Mouse (Mus musculus): ENCODE results near the gene Nudt4. TPM values are rescaled to one million over a fixed set of nuclear protein-coding genes. Genes with fewer than 3 reads are reported as not detected.

Nudt4 gene
- polyA plus RNA-seq, 1 experiment from 2014 or later = 143 TPM

GRCm38 (mm10) chr10:95504341-95504740 is 59.6 kb downstream of the Nudt4 start:
- no peak for ATAC-seq (ENCODE audit: low FRiP score, low TSS enrichment)
- no peaks in the 10 kb centered on the region for H3K4me1 ChIP-seq (ENCODE audit: control insufficient read depth, insufficient read depth, low read length)
- H3K36me3 ChIP-seq (ENCODE audit: control insufficient read depth, insufficient read depth, low read length) = no peaks in the 10 kb centered on the region; the same call in 1 of the 2 replicates
- H3K4me2 ChIP-seq (replicated peaks; ENCODE audit: low read depth, low read length) = no peak overlapping the region
- no peak overlapping the region for H3K4me3 ChIP-seq (ENCODE audit: low read length)
- no peaks in the 10 kb centered on the region for H3K9me3 ChIP-seq (ENCODE audit: control insufficient read depth, low read length)
- H3K27ac ChIP-seq (ENCODE audit: low read depth, low read length) = no peak overlapping the region
- H3K9ac ChIP-seq (ENCODE audit: low read depth, low read length) = no peak overlapping the region
- WGBS = 6% methylated on average over 1 of the region's 1 CpGs
- H3K27me3 ChIP-seq (ENCODE audit: control insufficient read depth, insufficient read depth, low read length) = no peaks in the 10 kb centered on the region

GRCm38 (mm10) chr10:95503443-95504235 is 60.3 kb downstream of the Nudt4 start:
- Histone ChIP-seq H3K4me2 (replicated peaks; ENCODE audit: low read depth, low read length) (no peak overlapping the region), H3K9ac (ENCODE audit: low read depth, low read length) (no peak overlapping the region), H3K4me3 (ENCODE audit: low read length) (no peak overlapping the region), H3K27me3 (ENCODE audit: control insufficient read depth, insufficient read depth, low read length) (no peaks in the 10 kb centered on the region), H3K4me1 (ENCODE audit: control insufficient read depth, insufficient read depth, low read length) (no peaks in the 10 kb centered on the region), H3K9me3 (ENCODE audit: control insufficient read depth, low read length) (no peaks in the 10 kb centered on the region), H3K36me3 (ENCODE audit: control insufficient read depth, insufficient read depth, low read length) (no peaks in the 10 kb centered on the region; the same call in 1 of the 2 replicates), H3K27ac (ENCODE audit: low read depth, low read length) (no peak overlapping the region)
- WGBS = 86% methylated on average over 14 of the region's 14 CpGs
- no peak for ATAC-seq (ENCODE audit: low FRiP score, low TSS enrichment)

GRCm38 (mm10) chr10:95501463-95502081 is 62.4 kb downstream of the Nudt4 start, which contains the start of gene Mrpl42:
TSS of gene Mrpl42 (minus strand) at chr10:95501940.
- H3K27me3 ChIP-seq (ENCODE audit: control insufficient read depth, insufficient read depth, low read length) = no peaks in the 10 kb centered on the region
- peak within 1 kb of the TSS; percentile 43; the same call in 1 of the 2 replicates for H3K27ac ChIP-seq (ENCODE audit: low read depth, low read length)
- under 1% methylated on average over 35 of the region's 35 CpGs for WGBS
- peak within 1 kb of the TSS; percentile 59 for H3K9ac ChIP-seq (ENCODE audit: low read depth, low read length)
- H3K9me3 ChIP-seq (ENCODE audit: control insufficient read depth, low read length) = no peaks in the 10 kb centered on the region
- H3K36me3 ChIP-seq (ENCODE audit: control insufficient read depth, insufficient read depth, low read length) = peaks cover under 1% of the 10 kb centered on the region; the same call in 1 of the 2 replicates
- peak within 1 kb of the TSS; percentile 63 for H3K4me3 ChIP-seq (ENCODE audit: low read length)
- H3K4me2 ChIP-seq (replicated peaks; ENCODE audit: low read depth, low read length) = peak within 1 kb of the TSS; percentile 54
- ATAC-seq (ENCODE audit: low FRiP score, low TSS enrichment) = peak; percentile 96
- no peaks in the 10 kb centered on the region for H3K4me1 ChIP-seq (ENCODE audit: control insufficient read depth, insufficient read depth, low read length)

- Histone ChIP-seq H3K4me3 (ENCODE audit: low read length) (peak overlapping the region; percentile 63), H3K9ac (ENCODE audit: low read depth, low read length) (peak overlapping the region; percentile 59), H3K9me3 (ENCODE audit: control insufficient read depth, low read length) (no peaks in the 10 kb centered on the region), H3K4me2 (replicated peaks; ENCODE audit: low read depth, low read length) (peak overlapping the region; percentile 54), H3K27me3 (ENCODE audit: control insufficient read depth, insufficient read depth, low read length) (no peaks in the 10 kb centered on the region), H3K27ac (ENCODE audit: low read depth, low read length) (peak overlapping the region; percentile 43; the same call in 1 of the 2 replicates), H3K36me3 (ENCODE audit: control insufficient read depth, insufficient read depth, low read length) (peaks cover 3% of the 10 kb centered on the region; the same call in 1 of the 2 replicates), H3K4me1 (ENCODE audit: control insufficient read depth, insufficient read depth, low read length) (no peaks in the 10 kb centered on the region)
- under 1% methylated on average over 7 of the region's 7 CpGs for WGBS
- no peak for ATAC-seq (ENCODE audit: low FRiP score, low TSS enrichment)
Observed at GRCm38 (mm10) chr10:95501033-95501432, 62.9 kb downstream of the Nudt4 start.

Small RNA genes lying within 50 kb of the gene (microRNA-seq; reads per million reads assigned to microRNA genes)
- gene Mir3058 = 14.3 reads per million, percentile 30 among the genes with 10 or more reads in this experiment

Other genes with a start within 250 kb of the Nudt4 start
- 10.2 and 13.0 TPM in 2 replicates for gene Cradd, start 240.0 kb downstream of the Nudt4 start, polyA plus RNA-seq (2014; fragmentation: Nextera tagmentation; extraction: Ambion mirVana)
- gene Socs2, start 147.0 kb downstream of the Nudt4 start, polyA plus RNA-seq (2014; fragmentation: Nextera tagmentation; extraction: Ambion mirVana) = 17.9 and 20.5 TPM in 2 replicates
- gene Mrpl42, start 62.2 kb downstream of the Nudt4 start, polyA plus RNA-seq (2014; fragmentation: Nextera tagmentation; extraction: Ambion mirVana) = 334 and 466 TPM in 2 replicates
- gene Ube2n, start 49.0 kb downstream of the Nudt4 start, polyA plus RNA-seq (2014; fragmentation: Nextera tagmentation; extraction: Ambion mirVana) = 403 and 409 TPM in 2 replicates
- gene Anapc15-ps, start 109.3 kb upstream of the Nudt4 start, polyA plus RNA-seq (2014; fragmentation: Nextera tagmentation; extraction: Ambion mirVana) = 0.59 TPM in 1 of 2 replicates, not detected in the other